Mouse (Mus musculus) forebrain, embryonic 14.5 days (tissue): Measurements from ENCODE around the gene Shisa9. TPM values are rescaled to one million over a fixed set of nuclear protein-coding genes. Genes with fewer than 3 reads are reported as not detected.

ENCODE experiments used
- ATAC-seq: fragments of 200-750 bp; cut with Nextera tagmentation; 2 replicates; pipeline ENCODE4 v1.8.0; 2017; ENCODE audit warnings: mild to moderate bottlenecking, moderate library complexity
- DNase-seq: peaks from one replicate; pipeline ENCODE4 v3.0.0-alpha.2; 2015; ENCODE audit warnings: low spot score
- H3K27ac ChIP-seq: fragments of 300-500 bp; sonication (generic); 2 replicates; pipeline ENCODE4 v1.5.1; 2014; ENCODE audit warnings: low read depth, mild to moderate bottlenecking, control low read depth, low read length, moderate library complexity
- H3K27me3 ChIP-seq: fragments of 300-500 bp; sonication (generic); replicated peaks from 2 replicates; pipeline ENCODE4 v1.6.1; 2014; ENCODE audit warnings: low read length, control low read depth, mixed read lengths; ENCODE audit not compliant: control insufficient read depth, insufficient read depth
- H3K36me3 ChIP-seq: fragments of 300-500 bp; sonication (generic); 2 replicates; pipeline ENCODE4 v1.6.1; 2014; ENCODE audit warnings: low read length, control low read depth; ENCODE audit not compliant: control insufficient read depth, insufficient read depth
- H3K4me1 ChIP-seq: fragments of 300-500 bp; sonication (generic); 2 replicates; pipeline ENCODE4 v1.6.1; 2014; ENCODE audit warnings: antibody characterized with exemption, low read length, control low read depth; ENCODE audit not compliant: control insufficient read depth, insufficient read depth
- H3K4me2 ChIP-seq: fragments of 300-500 bp; sonication (generic); 2 replicates; pipeline ENCODE4 v1.6.1; 2014; ENCODE audit warnings: mild to moderate bottlenecking, control low read depth, low read length
- H3K4me3 ChIP-seq: fragments of 300-500 bp; sonication (generic); 2 replicates; pipeline ENCODE4 v1.5.1; 2014; ENCODE audit warnings: low read depth, low read length, control low read depth
- H3K9ac ChIP-seq: fragments of 300-500 bp; sonication (generic); 2 replicates; pipeline ENCODE4 v1.6.1; 2014; ENCODE audit warnings: mild to moderate bottlenecking, low read length, control low read depth, moderate library complexity
- H3K9me3 ChIP-seq: fragments of 300-500 bp; sonication (generic); replicated peaks from 2 replicates; pipeline ENCODE4 v1.6.1; 2016; ENCODE audit warnings: low read length, control low read depth, mixed read lengths; ENCODE audit not compliant: control insufficient read depth
- WGBS: fragments of 180-500 bp; shearing (Covaris S2); extraction: QIAGEN DNeasy Blood & Tissue Kit; methylation state at CpG from one replicate; pipeline ENCODE4 v1.1.7; 2014; 5-methylcytosine and 5-hydroxymethylcytosine counted together
- polyA plus RNA-seq: library from polyadenylated mRNA; unstranded; fragments of >200 nt; fragmentation: Nextera tagmentation; extraction: Ambion mirVana; gene quantifications from 2 replicates; pipeline ENCODE4 v1.2.1, GENCODE M21; 2014

Shisa9 gene
- polyA plus RNA-seq, 1 experiment from 2014 or later = 6.0 TPM

GRCm38 (mm10) chr16:12020103-12020755 lies 36.3 kb downstream of the Shisa9 start:
- no peak overlapping the region for H3K4me2 ChIP-seq
- ATAC-seq (no peak), DNase-seq (no peak)
- H3K4me3 ChIP-seq = no peak overlapping the region
- H3K27me3 ChIP-seq = no peaks in the 10 kb centered on the region
- no peaks in the 10 kb centered on the region for H3K4me1 ChIP-seq
- no peaks in the 10 kb centered on the region for H3K36me3 ChIP-seq
- no peak overlapping the region for H3K27ac ChIP-seq
- no peak overlapping the region for H3K9ac ChIP-seq
- no peaks in the 10 kb centered on the region for H3K9me3 ChIP-seq
- WGBS = 97% methylated on average over 1 of the region's 1 CpGs

GRCm38 (mm10) chr16:12032441-12032840 lies 48.5 kb downstream of the Shisa9 start:
- ATAC-seq (no peak), DNase-seq (no peak)
- WGBS = 71% methylated on average over 1 of the region's 1 CpGs
- no peaks in the 10 kb centered on the region for H3K9me3 ChIP-seq
- H3K27me3 ChIP-seq = no peaks in the 10 kb centered on the region
- H3K27ac ChIP-seq = no peak overlapping the region
- no peak overlapping the region for H3K4me3 ChIP-seq
- H3K9ac ChIP-seq = no peak overlapping the region
- H3K4me1 ChIP-seq = no peaks in the 10 kb centered on the region
- no peaks in the 10 kb centered on the region for H3K36me3 ChIP-seq
- no peak overlapping the region for H3K4me2 ChIP-seq

DNA sequence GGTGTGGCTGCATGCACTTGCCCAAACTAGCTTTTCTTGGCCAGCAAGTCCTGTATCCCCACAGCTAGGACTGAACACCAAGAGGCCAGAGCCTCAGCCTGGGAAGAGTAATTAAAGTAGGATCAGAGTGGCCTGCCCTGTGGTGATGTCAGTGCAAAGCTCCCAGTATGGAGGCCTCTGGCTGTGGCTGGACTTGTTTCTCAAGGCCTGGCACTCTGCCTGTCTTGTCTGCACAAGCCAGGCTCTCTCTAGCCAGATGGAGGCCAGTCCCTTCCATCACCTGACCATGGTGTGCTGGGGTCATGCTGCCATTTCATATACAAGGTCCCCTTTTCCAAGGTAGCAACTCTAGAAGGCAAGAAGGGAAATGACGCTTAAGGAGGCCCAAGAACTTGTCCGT lies 51.0 kb downstream of the Shisa9 start:
- H3K4me2 ChIP-seq = no peak overlapping the region
- no peaks in the 10 kb centered on the region for H3K36me3 ChIP-seq
- H3K9me3 ChIP-seq = no peaks in the 10 kb centered on the region
- DNase-seq (no peak), ATAC-seq (no peak)
- no peak overlapping the region for H3K27ac ChIP-seq
- H3K27me3 ChIP-seq = no peaks in the 10 kb centered on the region
- H3K4me1 ChIP-seq = no peaks in the 10 kb centered on the region
- whole genome bisulfite sequencing = 84% methylated on average over 2 of the region's 2 CpGs
- H3K4me3 ChIP-seq = no peak overlapping the region
- no peak overlapping the region for H3K9ac ChIP-seq

GRCm38 (mm10) chr16:12035626-12036025 lies 51.7 kb downstream of the Shisa9 start:
- no peak overlapping the region for H3K27ac ChIP-seq
- no peak overlapping the region for H3K4me2 ChIP-seq
- no peak for DNase-seq
- peaks cover 1% of the 10 kb centered on the region; the same call in 1 of the 2 replicates for H3K4me1 ChIP-seq
- no peak overlapping the region for H3K9ac ChIP-seq
- H3K27me3 ChIP-seq = no peaks in the 10 kb centered on the region
- no peaks in the 10 kb centered on the region for H3K36me3 ChIP-seq
- no peak for ATAC-seq
- WGBS = 68% methylated on average over 3 of the region's 3 CpGs
- H3K9me3 ChIP-seq = no peaks in the 10 kb centered on the region
- H3K4me3 ChIP-seq = no peak overlapping the region

GRCm38 (mm10) chr16:12040935-12041334 lies 57.0 kb downstream of the Shisa9 start:
- Histone ChIP-seq H3K9ac (no peak overlapping the region), H3K9me3 (no peaks in the 10 kb centered on the region), H3K4me3 (no peak overlapping the region), H3K27me3 (no peaks in the 10 kb centered on the region), H3K4me2 (no peak overlapping the region), H3K4me1 (peaks cover 7% of the 10 kb centered on the region), H3K36me3 (no peaks in the 10 kb centered on the region), H3K27ac (peak overlapping the region; percentile 54; the same call in 1 of the 2 replicates)
- WGBS = 25% methylated on average over 5 of the region's 5 CpGs
- DNase-seq (peak; percentile 93), ATAC-seq (peak; percentile 91)

- H3K4me1 ChIP-seq = no peaks in the 10 kb centered on the region
- H3K27me3 ChIP-seq = no peaks in the 10 kb centered on the region
- no peaks in the 10 kb centered on the region for H3K36me3 ChIP-seq
- H3K27ac ChIP-seq = no peak overlapping the region
- no peak overlapping the region for H3K9ac ChIP-seq
- H3K4me2 ChIP-seq = no peak overlapping the region
- no peaks in the 10 kb centered on the region for H3K9me3 ChIP-seq
- no peak for DNase-seq
- WGBS = 90% methylated on average over 1 of the region's 1 CpGs
- no peak overlapping the region for H3K4me3 ChIP-seq
- ATAC-seq = no peak
Observed at GRCm38 (mm10) chr16:12052051-12052450, 68.1 kb downstream of the Shisa9 start.

DNA sequence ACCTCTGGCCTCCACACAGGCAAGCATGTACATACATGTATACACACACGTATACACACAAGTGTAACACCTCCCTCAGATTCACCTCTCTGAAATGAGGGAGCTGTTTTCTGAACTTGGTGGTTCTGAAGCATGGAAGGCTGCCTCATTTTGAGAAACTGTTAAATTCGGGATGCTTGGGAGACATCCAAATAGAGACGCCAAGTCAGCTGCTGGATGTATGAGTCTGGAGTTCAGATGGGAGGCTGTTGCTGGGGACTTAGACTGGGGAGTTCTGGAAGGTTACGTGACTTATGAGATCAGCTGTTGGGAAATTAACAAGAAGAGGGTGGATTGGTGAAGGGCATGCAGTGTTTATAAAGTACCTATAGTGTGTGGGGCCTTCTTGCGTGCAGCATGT lies 88.7 kb downstream of the Shisa9 start:
- no peak for DNase-seq
- no peak for ATAC-seq
- no peak overlapping the region for H3K27ac ChIP-seq
- 84% methylated on average over 5 of the region's 5 CpGs for WGBS
- peaks cover 8% of the 10 kb centered on the region for H3K4me1 ChIP-seq
- H3K36me3 ChIP-seq = no peaks in the 10 kb centered on the region
- no peak overlapping the region for H3K4me3 ChIP-seq
- H3K9me3 ChIP-seq = no peaks in the 10 kb centered on the region
- no peak overlapping the region for H3K9ac ChIP-seq
- no peak overlapping the region for H3K4me2 ChIP-seq
- no peaks in the 10 kb centered on the region for H3K27me3 ChIP-seq

- Histone ChIP-seq H3K4me2 (no peak overlapping the region), H3K36me3 (no peaks in the 10 kb centered on the region), H3K27ac (peak overlapping the region; percentile 61), H3K4me1 (peaks cover 8% of the 10 kb centered on the region), H3K9ac (no peak overlapping the region), H3K9me3 (no peaks in the 10 kb centered on the region), H3K4me3 (no peak overlapping the region), H3K27me3 (no peaks in the 10 kb centered on the region)
- 26% methylated on average over 3 of the region's 3 CpGs for WGBS
- DNase-seq = peak; percentile 88
- ATAC-seq = peak; percentile 90
Observed at GRCm38 (mm10) chr16:12076270-12076669, 92.4 kb downstream of the Shisa9 start.

DNA sequence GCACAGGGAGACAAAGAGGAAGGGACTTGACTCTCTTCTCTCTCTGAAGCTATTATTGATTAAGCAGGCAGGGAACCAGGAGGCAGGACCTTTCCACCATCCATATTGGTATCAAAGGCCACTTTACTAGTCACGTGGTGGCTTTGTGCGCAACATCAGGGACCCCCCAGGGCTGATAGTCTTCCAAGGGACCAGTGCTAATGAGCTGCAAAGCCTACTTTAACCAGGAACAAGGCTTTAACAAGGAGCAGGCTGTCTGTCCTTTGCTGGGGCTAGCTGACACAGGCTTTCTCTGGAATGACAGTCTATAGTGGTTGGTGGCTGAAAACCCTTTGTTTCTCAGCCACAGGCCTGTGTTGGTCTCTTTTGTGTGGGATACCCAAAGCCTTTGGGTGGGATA lies 92.8 kb downstream of the Shisa9 start:
- H3K27me3 ChIP-seq = no peaks in the 10 kb centered on the region
- ATAC-seq (peak; percentile 68), DNase-seq (peak; percentile 70)
- 6% methylated on average over 2 of the region's 2 CpGs for WGBS
- no peak overlapping the region for H3K4me3 ChIP-seq
- H3K4me1 ChIP-seq = peaks cover 8% of the 10 kb centered on the region
- peak overlapping the region; percentile 61 for H3K27ac ChIP-seq
- no peaks in the 10 kb centered on the region for H3K36me3 ChIP-seq
- no peak overlapping the region for H3K4me2 ChIP-seq
- H3K9me3 ChIP-seq = no peaks in the 10 kb centered on the region
- no peak overlapping the region for H3K9ac ChIP-seq
